In the genomic region with DNA sequence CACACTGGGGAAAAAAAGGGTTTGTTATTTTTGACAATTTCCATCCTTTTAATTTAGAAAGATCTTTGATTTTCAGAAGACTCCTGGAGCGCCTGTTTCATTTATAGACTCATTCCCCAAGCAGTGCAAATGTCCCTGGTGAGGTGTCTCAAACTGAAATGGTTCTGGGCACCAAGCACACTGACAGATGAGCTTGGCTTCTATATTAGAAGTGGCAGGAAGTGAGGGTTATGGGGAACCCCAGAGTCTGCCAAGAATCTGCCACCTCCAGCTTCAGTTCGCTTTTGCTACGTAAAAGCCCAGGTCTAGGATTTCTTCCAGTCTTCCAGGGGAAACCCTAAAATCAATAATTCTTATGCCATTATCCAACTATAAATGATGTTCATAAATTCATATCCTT, we compare ENCODE assay signal across 18 mouse cellular contexts.
DNase-seq lines count a peak whose midpoint lies in the region; ATAC-seq and TF ChIP-seq lines count a peak whose summit lies in the region.
"Had no signal": no experiment of that assay in that cellular context is flagged by ENCODE, and none has a peak within 500 bp of the region (broad histone marks: within the 10 kb centered on the region; RNA-seq: fewer than 3 reads in every experiment).

No protein-coding gene starts in this region.

- peaks cover 24% of the 10 kb centered on the region for H3K4me1 ChIP-seq in forebrain, embryonic 15.5 days
- peaks cover 12% of the 10 kb centered on the region for H3K4me1 ChIP-seq in forebrain, embryonic 13.5 days
- peaks cover 12% of the 10 kb centered on the region for H3K4me1 ChIP-seq in cerebellum, adult 2 months (ENCODE audit: control insufficient read depth, insufficient read depth, low read length)

- no peak for TF ChIP-seq POLR2A in cerebellum, adult 2 months (IDR thresholded peaks at IDR 0.05; ENCODE audit: borderline replicate concordance, insufficient read depth, low read length)

- no peak overlapping the region for H3K4me2 ChIP-seq in forebrain, embryonic 15.5 days (replicated peaks)
- no peak overlapping the region for H3K4me2 ChIP-seq in forebrain, embryonic 13.5 days
- H3K4me2 ChIP-seq: heart, embryonic 11.5 days; midbrain, embryonic 13.5 days had no signal

- no peaks in the 10 kb centered on the region for H3K9me3 ChIP-seq in forebrain, embryonic 15.5 days
- H3K9me3 ChIP-seq in forebrain, embryonic 13.5 days (replicated peaks), result no peaks in the 10 kb centered on the region
- H3K9me3 ChIP-seq: midbrain, embryonic 13.5 days had no signal

- H3K4me3 ChIP-seq in forebrain, embryonic 15.5 days, result no peak overlapping the region
- no peak overlapping the region for H3K4me3 ChIP-seq in forebrain, embryonic 13.5 days
- H3K4me3 ChIP-seq in layer of hippocampus, adult 2 months, result no peak overlapping the region
- no peak overlapping the region for H3K4me3 ChIP-seq in cerebellum, adult 2 months (replicated peaks; ENCODE audit: insufficient read depth, low read depth, low read length)
- H3K4me3 ChIP-seq: midbrain, embryonic 13.5 days had no signal

- no peak for TF ChIP-seq CTCF in layer of hippocampus, adult 2 months (conservative IDR thresholded peaks at IDR 0.05)
- no peak for TF ChIP-seq CTCF in cerebellum, adult 2 months (IDR thresholded peaks at IDR 0.05; ENCODE audit: borderline replicate concordance, insufficient read depth, low read depth, low read length)

- 0 out of 2 replicates have a peak, but pooled peaks have one; percentile 27 for ATAC-seq in forebrain, embryonic 15.5 days (replicated peaks)
- no peak for ATAC-seq in forebrain, embryonic 13.5 days
- ATAC-seq: midbrain, embryonic 13.5 days; Patski had no signal

- H3K27me3 ChIP-seq in forebrain, embryonic 15.5 days, result no peaks in the 10 kb centered on the region
- no peaks in the 10 kb centered on the region for H3K27me3 ChIP-seq in forebrain, embryonic 13.5 days
- H3K27me3 ChIP-seq in cerebellum, adult 2 months (ENCODE audit: control insufficient read depth, insufficient read depth, low read length), result no peaks in the 10 kb centered on the region
- H3K27me3 ChIP-seq: midbrain, embryonic 13.5 days had no signal

- 60% methylated on average over 3 of the region's 3 CpGs for WGBS in forebrain, embryonic 15.5 days
- 87% methylated on average over 3 of the region's 3 CpGs for WGBS in forebrain, embryonic 13.5 days
- 16% methylated on average over 3 of the region's 3 CpGs for WGBS in cerebellum, adult 2 months

- H3K9ac ChIP-seq in forebrain, embryonic 15.5 days (replicated peaks), result no peak overlapping the region
- no peak overlapping the region for H3K9ac ChIP-seq in forebrain, embryonic 13.5 days
- H3K9ac ChIP-seq: midbrain, embryonic 13.5 days had no signal

- no peak for DNase-seq in layer of hippocampus, adult 2 months (ENCODE audit: low spot score in 2 of 2)
- no peak for DNase-seq in layer of hippocampus, adult 9-10 months (ENCODE audit: low spot score)
- peak; percentile 67 to 88 for DNase-seq in cerebellum, adult 2 months
- peak; percentile 2 for DNase-seq in induced T-regulatory cell, adult 2 months (ENCODE audit: low read depth)
- no peak for DNase-seq in thymus, postnatal 4 days
- DNase-seq in kidney, adult 11 months, result no peak
- DNase-seq: embryo, embryonic 11 days; heart, postnatal 36 days; layer of hippocampus, adult 9-11 months; liver; lung, adult 18-20 months had no signal

- no peaks in the 10 kb centered on the region for H3K36me3 ChIP-seq in forebrain, embryonic 15.5 days
- no peaks in the 10 kb centered on the region for H3K36me3 ChIP-seq in forebrain, embryonic 13.5 days (ENCODE audit: poor library complexity, severe bottlenecking)
- H3K36me3 ChIP-seq: midbrain, embryonic 13.5 days had no signal

- peak overlapping the region; percentile 59 for H3K27ac ChIP-seq in forebrain, embryonic 15.5 days (replicated peaks)
- H3K27ac ChIP-seq in forebrain, embryonic 13.5 days, result no peak overlapping the region
- H3K27ac ChIP-seq in layer of hippocampus, adult 2 months, result peak overlapping the region; percentile 71
- no peak overlapping the region for H3K27ac ChIP-seq in cerebellum, adult 2 months (ENCODE audit: insufficient read depth, low read length)
- H3K27ac ChIP-seq: kidney, postnatal 0 days; macrophage; midbrain, embryonic 13.5 days had no signal

Comparison
In these comparisons a context has a peak if more than half of its experiments do, and no peak if none do; other contexts are left out.
1. H3K27ac ChIP-seq: peak in forebrain, embryonic 15.5 days (single experiment) and layer of hippocampus, adult 2 months (single experiment); none in forebrain, embryonic 13.5 days (single experiment) and cerebellum, adult 2 months (single experiment).
2. DNase-seq: peak in cerebellum, adult 2 months (2 of 2) and induced T-regulatory cell, adult 2 months (single experiment); none in layer of hippocampus, adult 2 months (0 of 2), layer of hippocampus, adult 9-10 months (single experiment), thymus, postnatal 4 days (single experiment) and kidney, adult 11 months (single experiment).